Mouse (Mus musculus): ENCODE measurements around the gene Lgals4. TPM values are rescaled to one million over a fixed set of nuclear protein-coding genes. Genes with fewer than 3 reads are reported as not detected.

Gene Lgals4
- total and polyA plus RNA-seq, 3 experiments = 2.1 to 5.1 TPM; not detected in 1

DNA sequence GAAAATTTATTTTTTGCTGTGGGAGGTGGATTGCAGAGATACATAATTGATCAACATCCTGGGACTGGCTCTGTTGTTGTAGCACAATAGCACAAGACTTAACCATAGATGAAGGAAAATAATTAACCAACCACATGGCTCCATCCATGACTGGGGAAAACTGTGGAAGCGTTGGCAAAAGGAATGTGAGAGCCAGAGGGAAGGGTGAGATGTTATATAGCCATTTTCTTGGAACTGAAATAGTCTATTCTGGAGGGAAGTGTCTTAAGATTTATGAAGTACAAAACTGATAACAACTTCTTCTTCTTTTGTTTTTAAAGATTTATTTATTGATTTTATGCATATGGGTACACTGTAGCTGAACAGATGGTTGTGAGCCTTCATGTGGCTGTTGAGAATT is 13.6 kb downstream of the Lgals4 start:
- Histone ChIP-seq H3K9ac (ENCODE audit: control insufficient read depth, low read depth, low read length, poor library complexity, severe bottlenecking) (no peak overlapping the region), H3K36me3 (ENCODE audit: control insufficient read depth in 1 of 2, insufficient read depth in 2 of 2, low read length in 2 of 2) (no peaks in the 10 kb centered on the region), H3K79me2 (ENCODE audit: control insufficient read depth, insufficient read depth, low read length, poor library complexity) (no peaks in the 10 kb centered on the region), H3K4me3 (ENCODE audit: control insufficient read depth in 1 of 2, insufficient read depth in 1 of 2, low read depth in 2 of 2, low read length in 2 of 2) (no peak overlapping the region), H3K9me3 (replicated peaks; ENCODE audit: insufficient read depth, low read length) (no peaks in the 10 kb centered on the region), H3K27ac (ENCODE audit: control insufficient read depth, low read depth, low read length) (no peak overlapping the region), H3K4me1 (ENCODE audit: control insufficient read depth in 1 of 2, insufficient read depth in 2 of 2, low read length in 2 of 2) (no peaks in the 10 kb centered on the region), H3K27me3 (ENCODE audit: control insufficient read depth in 1 of 2, insufficient read depth in 2 of 2, low read length in 2 of 2) (no peaks in the 10 kb centered on the region; a peak in 2 of 4 replicates)
- TF ChIP-seq GABPA (IDR thresholded peaks at IDR 0.05; ENCODE audit: low read depth, low read length) (no peak), NRF1 (IDR thresholded peaks at IDR 0.05; ENCODE audit: insufficient read depth, low read depth, low read length, poor library complexity, severe bottlenecking) (no peak), MAZ (IDR thresholded peaks at IDR 0.05; ENCODE audit: low read depth, low read length) (no peak), SMC3 (IDR thresholded peaks at IDR 0.05; ENCODE audit: low read depth, low read length) (no peak), MYB (IDR thresholded peaks at IDR 0.05; ENCODE audit: low read depth, low read length) (no peak), USF2 (IDR thresholded peaks at IDR 0.05; ENCODE audit: borderline replicate concordance in 1 of 2, insufficient read depth in 1 of 2, low read depth in 1 of 2, low read length in 2 of 2) (no peak), POLR2AphosphoS2 (IDR thresholded peaks at IDR 0.05; ENCODE audit: low read length) (no peak), RCOR1 (IDR thresholded peaks at IDR 0.05; ENCODE audit: low read depth, low read length) (no peak), MAFK (IDR thresholded peaks at IDR 0.05; ENCODE audit: borderline replicate concordance, low read depth, low read length) (no peak), MEF2A (IDR thresholded peaks at IDR 0.05; ENCODE audit: extremely low read depth, insufficient replicate concordance, low read depth, low read length, poor library complexity, severe bottlenecking) (no peak), TCF12 (IDR thresholded peaks at IDR 0.05; ENCODE audit: low read depth, low read length) (no peak), JUND (IDR thresholded peaks at IDR 0.05; ENCODE audit: low read depth, low read length) (no peak), MYC (IDR thresholded peaks at IDR 0.05; ENCODE audit: low read depth, low read length) (no peak), POLR2A (IDR thresholded peaks at IDR 0.05; ENCODE audit: control insufficient read depth in 1 of 2, insufficient read depth in 1 of 2, low read depth in 1 of 2, low read length in 2 of 2, poor library complexity in 1 of 2) (no peak), USF1 (IDR thresholded peaks at IDR 0.05; ENCODE audit: low read depth, low read length) (no peak), CTCF (IDR thresholded peaks at IDR 0.05 in 2 of 3, conservative IDR thresholded peaks at IDR 0.05 in 1 of 3; ENCODE audit: control insufficient read depth in 1 of 3, insufficient read depth in 1 of 3, low read depth in 2 of 3, low read length in 3 of 3, poor library complexity in 1 of 3, severe bottlenecking in 1 of 3) (no peak), SIN3A (IDR thresholded peaks at IDR 0.05; ENCODE audit: low read length) (no peak), EP300 (IDR thresholded peaks at IDR 0.05; ENCODE audit: low read depth in 1 of 2, low read length in 2 of 2) (no peak), KAT2A (conservative IDR thresholded peaks at IDR 0.05; ENCODE audit: low read depth, low read length) (no peak), GATA1 (IDR thresholded peaks at IDR 0.05; ENCODE audit: low read depth, low read length) (no peak)
- no peak for DNase-seq (ENCODE audit: low read depth, low spot score)

GRCm38 (mm10) chr7:28849700-28850236 is 16.1 kb downstream of the Lgals4 start:
- no peaks in the 10 kb centered on the region for H3K4me1 ChIP-seq (ENCODE audit: control insufficient read depth in 1 of 2, insufficient read depth in 2 of 2, low read length in 2 of 2)
- H3K4me3 ChIP-seq (ENCODE audit: control insufficient read depth in 1 of 2, insufficient read depth in 1 of 2, low read depth in 2 of 2, low read length in 2 of 2) = no peak overlapping the region
- H3K9me3 ChIP-seq (replicated peaks; ENCODE audit: insufficient read depth, low read length) = no peaks in the 10 kb centered on the region
- H3K27me3 ChIP-seq (ENCODE audit: control insufficient read depth in 1 of 2, insufficient read depth in 2 of 2, low read length in 2 of 2) = no peaks in the 10 kb centered on the region; a peak in 2 of 4 replicates
- no peak for DNase-seq (ENCODE audit: low read depth, low spot score)
- H3K79me2 ChIP-seq (ENCODE audit: control insufficient read depth, insufficient read depth, low read length, poor library complexity) = no peaks in the 10 kb centered on the region
- TF ChIP-seq POLR2AphosphoS2 (IDR thresholded peaks at IDR 0.05; ENCODE audit: low read length) (no peak), MEF2A (IDR thresholded peaks at IDR 0.05; ENCODE audit: extremely low read depth, insufficient replicate concordance, low read depth, low read length, poor library complexity, severe bottlenecking) (no peak), MAFK (IDR thresholded peaks at IDR 0.05; ENCODE audit: borderline replicate concordance, low read depth, low read length) (no peak), ETS1 (IDR thresholded peaks at IDR 0.05; ENCODE audit: low read depth, low read length) (no peak), ZKSCAN1 (IDR thresholded peaks at IDR 0.05; ENCODE audit: low read depth, low read length) (no peak), MAZ (IDR thresholded peaks at IDR 0.05; ENCODE audit: low read depth, low read length) (no peak), EP300 (IDR thresholded peaks at IDR 0.05; ENCODE audit: low read depth in 1 of 2, low read length in 2 of 2) (no peak), GABPA (IDR thresholded peaks at IDR 0.05; ENCODE audit: low read depth, low read length) (no peak), GATA1 (IDR thresholded peaks at IDR 0.05; ENCODE audit: low read depth, low read length) (no peak), RCOR1 (IDR thresholded peaks at IDR 0.05; ENCODE audit: low read depth, low read length) (no peak), USF1 (IDR thresholded peaks at IDR 0.05; ENCODE audit: low read depth, low read length) (no peak), TCF12 (IDR thresholded peaks at IDR 0.05; ENCODE audit: low read depth, low read length) (no peak), TBP (IDR thresholded peaks at IDR 0.05; ENCODE audit: low read depth, low read length) (no peak), USF2 (IDR thresholded peaks at IDR 0.05; ENCODE audit: borderline replicate concordance in 1 of 2, insufficient read depth in 1 of 2, low read depth in 1 of 2, low read length in 2 of 2) (no peak), MXI1 (IDR thresholded peaks at IDR 0.05; ENCODE audit: low read depth, low read length) (no peak), CTCF (IDR thresholded peaks at IDR 0.05 in 2 of 3, conservative IDR thresholded peaks at IDR 0.05 in 1 of 3; ENCODE audit: control insufficient read depth in 1 of 3, insufficient read depth in 1 of 3, low read depth in 2 of 3, low read length in 3 of 3, poor library complexity in 1 of 3, severe bottlenecking in 1 of 3) (no peak), E2F4 (IDR thresholded peaks at IDR 0.05; ENCODE audit: borderline replicate concordance, low read depth, low read length) (no peak), POLR2A (IDR thresholded peaks at IDR 0.05; ENCODE audit: control insufficient read depth in 1 of 2, insufficient read depth in 1 of 2, low read depth in 1 of 2, low read length in 2 of 2, poor library complexity in 1 of 2) (no peak)
- H3K27ac ChIP-seq (ENCODE audit: control insufficient read depth, low read depth, low read length) = no peak overlapping the region
- no peak overlapping the region for H3K9ac ChIP-seq (ENCODE audit: control insufficient read depth, low read depth, low read length, poor library complexity, severe bottlenecking)
- H3K36me3 ChIP-seq (ENCODE audit: control insufficient read depth in 1 of 2, insufficient read depth in 2 of 2, low read length in 2 of 2) = no peaks in the 10 kb centered on the region
